Mouse (Mus musculus) embryonic facial prominence, embryonic 14.5 days (tissue): ENCODE measurements around the gene Pmpca. TPM values are rescaled to one million over a fixed set of nuclear protein-coding genes. Genes with fewer than 3 reads are reported as not detected.
A peak's percentile ranks its signal among the peaks of the same experiment; 100 is the strongest.

ENCODE experiments used
- ATAC-seq: fragments of 200-750 bp; cut with Nextera tagmentation; 2 replicates; pipeline ENCODE4 v1.8.0; 2017; ENCODE audit warnings: low read depth, moderate number of reproducible peaks, moderate TSS enrichment
- DNase-seq: peaks from one replicate; pipeline ENCODE4 v3.0.0-alpha.2; 2015; ENCODE audit warnings: low spot score
- H3K27ac ChIP-seq: fragments of 300-500 bp; sonication (generic); replicated peaks from 2 replicates; pipeline ENCODE4 v1.5.1; 2014; ENCODE audit warnings: low read depth, mild to moderate bottlenecking, low read length, moderate library complexity
- H3K27me3 ChIP-seq: fragments of 300-500 bp; sonication (generic); replicated peaks from 2 replicates; pipeline ENCODE4 v1.6.1; 2014; ENCODE audit warnings: low read length; ENCODE audit not compliant: control insufficient read depth, insufficient read depth
- H3K36me3 ChIP-seq: fragments of 300-500 bp; sonication (generic); 2 replicates; pipeline ENCODE4 v1.6.1; 2014; ENCODE audit warnings: low read length, mixed read lengths; ENCODE audit not compliant: control insufficient read depth, insufficient read depth
- H3K4me1 ChIP-seq: fragments of 300-500 bp; sonication (generic); 2 replicates; pipeline ENCODE4 v1.6.1; 2014; ENCODE audit warnings: antibody characterized with exemption, low read length; ENCODE audit not compliant: control insufficient read depth, insufficient read depth
- H3K4me2 ChIP-seq: fragments of 300-500 bp; sonication (generic); 2 replicates; pipeline ENCODE4 v1.6.1; 2014; ENCODE audit warnings: low read depth, mild to moderate bottlenecking, low read length, moderate library complexity, mixed read lengths
- H3K4me3 ChIP-seq: fragments of 300-500 bp; sonication (generic); 2 replicates; pipeline ENCODE4 v1.5.1; 2014; ENCODE audit warnings: low read depth, mild to moderate bottlenecking, low read length
- H3K9ac ChIP-seq: fragments of 300-500 bp; sonication (generic); 2 replicates; pipeline ENCODE4 v1.6.1; 2014; ENCODE audit warnings: low read depth, mild to moderate bottlenecking, low read length, moderate library complexity, mixed read lengths
- H3K9me3 ChIP-seq: fragments of 300-500 bp; sonication (generic); 2 replicates; pipeline ENCODE4 v1.6.1; 2016; ENCODE audit warnings: low read length; ENCODE audit not compliant: control insufficient read depth
- WGBS: fragments of 180-500 bp; shearing (Covaris S2); extraction: QIAGEN DNeasy Blood & Tissue Kit; methylation state at CpG from one replicate; pipeline ENCODE4 v1.1.7; 2014; 5-methylcytosine and 5-hydroxymethylcytosine counted together
- polyA plus RNA-seq: library from polyadenylated mRNA; unstranded; fragments of >200 nt; fragmentation: Nextera tagmentation; extraction: Ambion mirVana; gene quantifications from 2 replicates; pipeline ENCODE4 v1.2.1, GENCODE M21; 2014

Pmpca gene
- polyA plus RNA-seq, 1 experiment from 2014 or later, result 71.9 TPM

DNA sequence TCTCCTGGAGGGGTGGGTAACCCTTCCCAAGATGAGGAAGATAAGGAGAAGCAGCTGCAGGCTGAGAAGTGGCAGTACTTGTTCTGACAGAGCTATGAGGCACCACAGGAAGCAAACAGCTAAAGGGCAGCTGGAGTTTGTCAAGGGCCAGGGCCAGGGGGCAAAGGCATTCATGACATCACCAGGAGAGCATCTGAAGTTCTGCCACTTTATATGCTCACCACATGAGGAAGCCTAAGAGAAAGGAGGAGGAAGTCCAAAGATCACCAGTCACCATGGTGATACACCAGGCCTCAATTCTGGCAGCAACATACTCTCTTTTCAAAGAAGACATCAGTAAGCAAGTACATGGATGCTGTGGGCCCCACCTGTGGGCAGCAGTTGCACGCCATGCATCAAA is 33.9 kb downstream of the Pmpca start:
- 73% methylated on average over 1 of the region's 1 CpGs for WGBS
- DNase-seq, result no peak

GRCm38 (mm10) chr2:26424541-26424940 is 35.4 kb downstream of the Pmpca start:
- H3K27me3 ChIP-seq, result no peaks in the 10 kb centered on the region
- DNase-seq (no peak), ATAC-seq (no peak)
- no peak overlapping the region for H3K27ac ChIP-seq
- WGBS, result 91% methylated on average over 2 of the region's 2 CpGs
- H3K9ac ChIP-seq, result no peak overlapping the region
- H3K4me3 ChIP-seq, result no peak overlapping the region
- H3K4me2 ChIP-seq, result no peak overlapping the region
- no peaks in the 10 kb centered on the region for H3K4me1 ChIP-seq
- H3K36me3 ChIP-seq, result peaks cover 97% of the 10 kb centered on the region
- no peaks in the 10 kb centered on the region for H3K9me3 ChIP-seq

More for the DNA sequence above, 33.9 kb downstream of the Pmpca start:
- Histone ChIP-seq H3K27ac (no peak overlapping the region), H3K9me3 (no peaks in the 10 kb centered on the region), H3K4me1 (no peaks in the 10 kb centered on the region), H3K36me3 (peaks cover 97% of the 10 kb centered on the region), H3K27me3 (no peaks in the 10 kb centered on the region), H3K9ac (no peak overlapping the region), H3K4me3 (no peak overlapping the region), H3K4me2 (no peak overlapping the region)
- no peak for ATAC-seq

DNA sequence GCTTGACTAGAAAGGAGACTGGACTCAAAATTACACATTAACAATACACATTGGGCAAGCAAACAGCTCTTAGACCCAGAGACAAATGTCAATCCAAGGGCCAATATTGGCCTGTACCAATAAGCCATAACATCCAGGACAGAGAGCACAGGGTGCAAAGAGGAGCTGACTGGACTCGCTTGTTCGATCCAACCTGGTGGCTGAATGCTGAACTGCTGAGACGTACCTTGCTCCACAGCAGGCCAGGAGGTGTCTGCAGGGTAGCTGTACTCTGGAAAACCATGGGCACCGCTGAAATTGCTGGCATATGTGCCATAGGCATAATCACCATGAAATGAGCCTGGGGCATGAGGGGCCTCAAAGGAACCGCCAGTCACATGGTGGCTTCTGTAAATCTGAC is 40.7 kb downstream of the Pmpca start:
- Histone ChIP-seq H3K27ac (no peak overlapping the region), H3K27me3 (no peaks in the 10 kb centered on the region), H3K4me2 (no peak overlapping the region), H3K36me3 (peaks cover 96% of the 10 kb centered on the region), H3K9ac (no peak overlapping the region), H3K4me1 (no peaks in the 10 kb centered on the region), H3K9me3 (no peaks in the 10 kb centered on the region), H3K4me3 (no peak overlapping the region)
- 92% methylated on average over 5 of the region's 5 CpGs for WGBS
- DNase-seq (no peak), ATAC-seq (no peak)

DNA sequence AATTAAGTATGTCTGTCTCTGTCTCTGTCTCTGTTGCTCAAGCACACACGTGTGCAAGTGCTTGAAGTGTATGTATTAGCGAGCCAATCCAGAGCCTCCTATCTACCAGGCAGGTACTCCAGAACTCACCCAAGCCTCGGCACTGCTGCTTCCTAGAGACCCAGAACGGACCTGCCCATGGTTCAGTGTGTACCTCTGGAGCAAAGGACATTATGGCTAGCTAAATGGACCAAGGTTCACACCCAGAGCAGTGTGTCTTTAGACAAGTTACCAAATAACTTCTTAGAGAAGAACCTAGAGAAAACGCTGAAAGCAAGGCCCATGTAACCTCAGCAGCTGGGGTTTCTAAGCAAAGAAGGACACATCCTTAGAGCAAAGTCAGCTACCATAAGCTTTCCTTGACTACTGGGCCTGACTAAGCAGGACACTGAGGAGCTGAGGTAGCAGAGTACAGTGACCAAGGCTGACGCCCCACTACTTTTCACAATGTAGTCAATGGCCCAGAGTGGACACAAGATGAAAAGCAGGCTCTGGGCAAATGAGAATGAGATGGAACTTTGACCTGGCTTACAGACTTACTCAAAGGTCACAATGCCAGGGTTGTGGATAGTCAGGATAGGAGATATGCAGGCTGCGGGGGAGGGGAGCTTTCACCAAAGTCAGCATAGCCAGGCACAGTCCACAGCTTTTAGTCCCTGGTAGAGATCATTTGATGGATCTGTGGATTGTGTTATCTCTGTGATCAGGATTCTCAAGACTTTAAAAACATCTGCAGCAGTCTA is 45.8 kb downstream of the Pmpca start:
- no peak for ATAC-seq
- 93% methylated on average over 7 of the region's 7 CpGs for WGBS

GRCm38 (mm10) chr2:26437221-26437620 is 48.1 kb downstream of the Pmpca start:
- no peak overlapping the region for H3K4me3 ChIP-seq
- H3K27ac ChIP-seq, result no peak overlapping the region
- 80% methylated on average over 4 of the region's 4 CpGs for WGBS
- DNase-seq, result no peak
- no peaks in the 10 kb centered on the region for H3K27me3 ChIP-seq
- no peaks in the 10 kb centered on the region for H3K9me3 ChIP-seq
- H3K4me1 ChIP-seq, result no peaks in the 10 kb centered on the region
- no peak overlapping the region for H3K4me2 ChIP-seq
- ATAC-seq, result no peak
- no peak overlapping the region for H3K9ac ChIP-seq
- peaks cover 94% of the 10 kb centered on the region for H3K36me3 ChIP-seq

More for the DNA sequence above, 45.8 kb downstream of the Pmpca start:
- Histone ChIP-seq H3K27me3 (no peaks in the 10 kb centered on the region), H3K9me3 (no peaks in the 10 kb centered on the region), H3K4me3 (no peak overlapping the region), H3K4me2 (no peak overlapping the region), H3K27ac (no peak overlapping the region), H3K9ac (no peak overlapping the region), H3K36me3 (peaks cover 94% of the 10 kb centered on the region), H3K4me1 (no peaks in the 10 kb centered on the region)
- DNase-seq, result no peak

GRCm38 (mm10) chr2:26438373-26438772 is 49.2 kb downstream of the Pmpca start:
- no peak overlapping the region for H3K4me3 ChIP-seq
- H3K9ac ChIP-seq, result no peak overlapping the region
- H3K27ac ChIP-seq, result 0 out of 2 replicates have a peak overlapping the region, but pooled peaks have one; percentile 48
- no peaks in the 10 kb centered on the region for H3K27me3 ChIP-seq
- no peaks in the 10 kb centered on the region for H3K9me3 ChIP-seq
- peaks cover 82% of the 10 kb centered on the region for H3K36me3 ChIP-seq
- peaks cover under 1% of the 10 kb centered on the region for H3K4me1 ChIP-seq
- WGBS, result 92% methylated on average over 6 of the region's 7 CpGs
- peak; percentile 71; the same call in 1 of the 2 replicates for ATAC-seq
- H3K4me2 ChIP-seq, result no peak overlapping the region
- peak; percentile 56 for DNase-seq

- peaks cover 8% of the 10 kb centered on the region for H3K4me1 ChIP-seq
- DNase-seq, result no peak
- 96% methylated on average over 6 of the region's 6 CpGs for WGBS
- H3K27ac ChIP-seq, result no peak overlapping the region
- H3K9me3 ChIP-seq, result no peaks in the 10 kb centered on the region
- H3K27me3 ChIP-seq, result no peaks in the 10 kb centered on the region
- no peak overlapping the region for H3K4me2 ChIP-seq
- no peak for ATAC-seq
- no peak overlapping the region for H3K9ac ChIP-seq
- H3K4me3 ChIP-seq, result no peak overlapping the region
- H3K36me3 ChIP-seq, result peaks cover 70% of the 10 kb centered on the region
Measured at GRCm38 (mm10) chr2:26439671-26440070, 50.5 kb downstream of the Pmpca start.

DNA sequence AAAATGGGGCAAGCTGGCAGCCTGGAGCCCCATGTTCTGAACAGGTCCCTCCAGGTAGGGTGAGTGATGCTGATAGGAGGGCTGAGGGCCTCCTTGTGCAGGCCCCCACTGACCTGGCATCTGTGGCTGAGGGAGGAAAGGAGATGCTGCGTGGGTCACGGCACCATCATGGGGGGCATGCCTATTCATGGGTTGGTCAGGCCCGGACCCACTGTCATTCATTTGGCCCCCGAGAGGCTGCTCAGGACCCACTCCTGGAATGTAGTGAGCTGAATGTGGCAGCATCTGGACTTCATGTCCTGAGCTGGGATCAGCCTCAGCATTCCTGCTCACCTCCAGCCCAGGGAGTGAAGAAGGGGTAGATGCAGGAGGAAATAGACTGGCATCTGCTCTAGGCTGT is 52.1 kb downstream of the Pmpca start:
- 97% methylated on average over 4 of the region's 4 CpGs for WGBS
- H3K9me3 ChIP-seq, result no peaks in the 10 kb centered on the region
- no peak overlapping the region for H3K4me2 ChIP-seq
- no peaks in the 10 kb centered on the region for H3K27me3 ChIP-seq
- H3K36me3 ChIP-seq, result peaks cover 54% of the 10 kb centered on the region
- no peak for DNase-seq
- H3K27ac ChIP-seq, result no peak overlapping the region
- H3K9ac ChIP-seq, result no peak overlapping the region
- no peak overlapping the region for H3K4me3 ChIP-seq
- peaks cover 8% of the 10 kb centered on the region for H3K4me1 ChIP-seq
- ATAC-seq, result no peak

DNA sequence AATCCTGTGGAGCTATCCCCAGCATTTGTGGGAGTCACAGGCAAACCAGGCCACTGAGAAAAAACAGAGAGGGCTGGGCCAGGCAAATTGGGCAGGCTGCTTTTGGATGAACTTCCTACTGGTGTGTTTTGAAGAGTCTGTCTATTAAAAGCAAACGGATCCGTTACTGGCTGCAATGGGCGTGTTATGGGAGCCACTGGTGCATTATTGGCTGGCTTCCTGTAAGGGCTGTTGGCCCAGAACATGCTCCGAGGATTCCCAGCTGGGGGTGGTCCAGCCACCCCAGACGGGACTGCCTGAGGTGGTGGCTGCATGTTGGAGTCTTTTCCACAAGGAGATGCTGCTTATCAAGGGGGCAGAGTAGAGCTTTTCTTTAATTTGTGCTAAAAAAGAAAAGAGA is 52.5 kb downstream of the Pmpca start:
- Histone ChIP-seq H3K4me1 (peaks cover 12% of the 10 kb centered on the region), H3K27ac (no peak overlapping the region), H3K36me3 (peaks cover 53% of the 10 kb centered on the region), H3K9me3 (no peaks in the 10 kb centered on the region), H3K4me2 (no peak overlapping the region), H3K4me3 (no peak overlapping the region), H3K27me3 (no peaks in the 10 kb centered on the region), H3K9ac (no peak overlapping the region)
- ATAC-seq (no peak), DNase-seq (no peak)
- WGBS, result 85% methylated on average over 5 of the region's 5 CpGs
